Mouse (Mus musculus) adrenal gland, postnatal 4 days (tissue): ENCODE measurements at regions not wholly inside any gene's neighbourhood (a gene's known extent, or its start where the extent isn't known, plus 50 kb on each side); places are given as distances from the start of the nearest gene placed in this dataset.

ENCODE experiments used
- DNase-seq, 2 experiments: peaks; one replicate each; pipeline ENCODE4 v3.0.0; 2021 to 2022; ENCODE audit warnings: low spot score in 2 of 2, mixed read lengths in 2 of 2

GRCm38 (mm10) chr10:74722971-74723370 lies 244.0 kb upstream of the Gnaz start:
- DNase-seq: no peak

GRCm38 (mm10) chr10:74749446-74749845 lies 217.5 kb upstream of the Gnaz start:
- no peak for DNase-seq

- DNase-seq: no peak
Observed at GRCm38 (mm10) chr10:74750879-74751278, 216.1 kb upstream of the Gnaz start.

- no peak for DNase-seq
Observed at GRCm38 (mm10) chr10:74760734-74761133, 206.2 kb upstream of the Gnaz start.

- DNase-seq: no peak
Observed at GRCm38 (mm10) chr10:74789245-74789644, 177.7 kb upstream of the Gnaz start.

GRCm38 (mm10) chr10:74789987-74790386 lies 177.0 kb upstream of the Gnaz start:
- no peak for DNase-seq

- no peak for DNase-seq
Observed at GRCm38 (mm10) chr10:74823395-74823794, 143.6 kb upstream of the Gnaz start.

GRCm38 (mm10) chr10:74834359-74834758 lies 132.6 kb upstream of the Gnaz start:
- no peak for DNase-seq

GRCm38 (mm10) chr10:74848372-74848771 lies 118.6 kb upstream of the Gnaz start:
- peak; percentile 17 to 39 for DNase-seq

- no peak for DNase-seq
Observed at GRCm38 (mm10) chr10:74854991-74855664, 111.8 kb upstream of the Gnaz start.
